Comparison of ENCODE assay signal across 8 mouse cellular contexts in genomic region chr2:19919190-19919589, GRCm38 (mm10). TPM values are rescaled to one million over a fixed set of nuclear protein-coding genes. Genes with fewer than 3 reads are reported as not detected.
DNase-seq lines count a peak whose midpoint lies in the region; ATAC-seq and TF ChIP-seq lines count a peak whose summit lies in the region.

No protein-coding gene starts in this region.

- peak; percentile 76 for TF ChIP-seq CTCF in midbrain, postnatal 0 days (IDR thresholded peaks at IDR 0.05)

- no peak overlapping the region for H3K4me2 ChIP-seq in embryonic facial prominence, embryonic 11.5 days (ENCODE audit: low read depth, low read length)
- no peak overlapping the region for H3K4me2 ChIP-seq in midbrain, postnatal 0 days (ENCODE audit: low read depth, low read length, poor library complexity, severe bottlenecking)

- H3K9ac ChIP-seq in embryonic facial prominence, embryonic 11.5 days (replicated peaks; ENCODE audit: low read length), result no peak overlapping the region
- H3K9ac ChIP-seq in midbrain, postnatal 0 days (replicated peaks; ENCODE audit: low read length, poor library complexity, severe bottlenecking), result no peak overlapping the region

- no peak overlapping the region for H3K4me3 ChIP-seq in embryonic facial prominence, embryonic 11.5 days (ENCODE audit: low read depth, low read length)
- H3K4me3 ChIP-seq in midbrain, postnatal 0 days (ENCODE audit: low read depth, low read length), result no peak overlapping the region

- no peaks in the 10 kb centered on the region for H3K4me1 ChIP-seq in embryonic facial prominence, embryonic 11.5 days (ENCODE audit: control insufficient read depth, insufficient read depth, low read length)
- no peaks in the 10 kb centered on the region for H3K4me1 ChIP-seq in midbrain, postnatal 0 days (ENCODE audit: insufficient read depth, low read length)

- no peaks in the 10 kb centered on the region for H3K36me3 ChIP-seq in embryonic facial prominence, embryonic 11.5 days (replicated peaks; ENCODE audit: control insufficient read depth, insufficient read depth, low read depth, low read length)
- H3K36me3 ChIP-seq in midbrain, postnatal 0 days (ENCODE audit: insufficient read depth, low read length), result no peaks in the 10 kb centered on the region

- ATAC-seq in embryonic facial prominence, embryonic 11.5 days (replicated peaks; ENCODE audit: insufficient number of reproducible peaks, low FRiP score, low TSS enrichment, low read depth), result no peak
- ATAC-seq in midbrain, postnatal 0 days (ENCODE audit: low FRiP score), result no peak

- 21% methylated on average over 6 of the region's 6 CpGs for WGBS in embryonic facial prominence, embryonic 11.5 days
- WGBS in midbrain, postnatal 0 days, result 31% methylated on average over 6 of the region's 6 CpGs

- no peak overlapping the region for H3K27ac ChIP-seq in embryonic facial prominence, embryonic 11.5 days (replicated peaks; ENCODE audit: low read depth, low read length)
- no peak overlapping the region for H3K27ac ChIP-seq in midbrain, postnatal 0 days (ENCODE audit: low read depth, low read length)

- H3K27me3 ChIP-seq in embryonic facial prominence, embryonic 11.5 days (ENCODE audit: control insufficient read depth, insufficient read depth, low read length), result no peaks in the 10 kb centered on the region
- H3K27me3 ChIP-seq in midbrain, postnatal 0 days (ENCODE audit: insufficient read depth, low read length), result no peaks in the 10 kb centered on the region

- DNase-seq in cerebellum, postnatal 10 days, result peak; percentile 75 to 77
- DNase-seq in cerebellum, adult 9-10 months, result no peak
- DNase-seq in ovary, postnatal 14 days (ENCODE audit: low spot score), result peak; percentile 27
- DNase-seq in ovary, adult 18-20 months (ENCODE audit: low spot score), result no peak
- DNase-seq in embryonic facial prominence, embryonic 11.5 days (ENCODE audit: low spot score), result peak; percentile 81
- DNase-seq in kidney, postnatal 14 days, result peak; percentile 56
- DNase-seq in midbrain, postnatal 0 days (ENCODE audit: low spot score), result peak; percentile 12
- DNase-seq in urinary bladder, postnatal 4 days (ENCODE audit: low spot score in 2 of 2), result peak; percentile 30 to 73

- no peaks in the 10 kb centered on the region for H3K9me3 ChIP-seq in embryonic facial prominence, embryonic 11.5 days (replicated peaks; ENCODE audit: control insufficient read depth, low read length)
- H3K9me3 ChIP-seq in midbrain, postnatal 0 days (ENCODE audit: low read length), result no peaks in the 10 kb centered on the region

RNA-seq across cellular contexts. Expression of gene Etl4, which starts 9.6 kb away (rescaled TPM):
- 23.5 and 30.3 TPM in 2 replicates for polyA plus RNA-seq in embryonic facial prominence, embryonic 11.5 days (2014; fragmentation: Nextera tagmentation; extraction: Ambion mirVana)
- total RNA-seq in midbrain, postnatal 0 days (2014; rRNA removed), result 10.9 and 14.0 TPM in 2 replicates
- 4.0 and 4.8 TPM in 2 replicates for polyA plus RNA-seq in midbrain, postnatal 0 days (2015; fragmentation: Nextera tagmentation; extraction: Ambion mirVana)

Comparison
In these comparisons a context has a peak if more than half of its experiments do, and no peak if none do; other contexts are left out.
1. DNase-seq: peak in cerebellum, postnatal 10 days (2 of 2), ovary, postnatal 14 days (single experiment), embryonic facial prominence, embryonic 11.5 days (single experiment), kidney, postnatal 14 days (single experiment), midbrain, postnatal 0 days (single experiment) and urinary bladder, postnatal 4 days (2 of 2); none in cerebellum, adult 9-10 months (single experiment) and ovary, adult 18-20 months (single experiment).